In the genomic region with DNA sequence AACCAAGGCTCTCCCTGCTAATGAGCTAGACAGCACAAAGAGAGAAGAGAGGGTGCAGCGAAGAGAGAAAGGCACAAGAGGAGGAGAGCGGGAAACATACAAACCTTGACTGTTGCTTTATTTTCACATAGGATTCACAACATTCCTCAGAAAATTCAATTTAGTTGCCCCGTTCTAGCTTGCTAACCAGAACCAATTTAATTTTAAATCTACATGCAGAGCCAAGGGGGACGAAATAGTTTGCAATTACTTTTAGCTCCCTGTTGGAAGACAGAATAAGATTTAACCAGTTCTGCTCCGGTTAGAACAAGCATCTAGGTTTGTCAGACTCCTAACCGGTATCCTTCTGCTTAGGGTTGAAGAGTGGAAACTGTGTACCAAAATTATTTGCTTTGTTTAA, we compare ENCODE assay signal across 16 mouse cellular contexts.
"Had no signal": no experiment of that assay in that cellular context is flagged by ENCODE, and none has a peak within 500 bp of the region (broad histone marks: within the 10 kb centered on the region; RNA-seq: fewer than 3 reads in every experiment).

No protein-coding gene starts in this region.

- ATAC-seq: liver, postnatal 0 days; lung, postnatal 0 days; midbrain, embryonic 16.5 days had no signal

- H3K4me1 ChIP-seq: megakaryocyte, embryonic 14.5 days; midbrain, embryonic 12.5 days; neural tube, embryonic 12.5 days had no signal

- H3K27me3 ChIP-seq: lung, embryonic 15.5 days; megakaryocyte, embryonic 14.5 days; midbrain, embryonic 12.5 days; neural tube, embryonic 12.5 days had no signal

- H3K27ac ChIP-seq: lung, embryonic 15.5 days; macrophage; midbrain, embryonic 12.5 days; neural tube, embryonic 12.5 days had no signal

- H3K9me3 ChIP-seq: lung, embryonic 15.5 days; megakaryocyte, embryonic 14.5 days; midbrain, embryonic 12.5 days; neural tube, embryonic 12.5 days had no signal

- H3K9ac ChIP-seq: liver, postnatal 0 days; lung, embryonic 15.5 days; midbrain, embryonic 12.5 days; neural tube, embryonic 12.5 days had no signal

- DNase-seq: liver, postnatal 0 days; lung, adult 2 months; lung, postnatal 14 days; lung, postnatal 36 days; midbrain, embryonic 14.5 days; right cerebral cortex, postnatal 14 days; thymus, adult 18-20 months; thymus, postnatal 14 days; thymus, postnatal 36 days had no signal

- H3K36me3 ChIP-seq: lung, embryonic 15.5 days; midbrain, embryonic 12.5 days; neural tube, embryonic 12.5 days had no signal

- H3K4me3 ChIP-seq: lung, embryonic 15.5 days; megakaryocyte, embryonic 14.5 days; midbrain, embryonic 12.5 days; neural tube, embryonic 12.5 days had no signal

- H3K4me2 ChIP-seq: lung, embryonic 15.5 days; midbrain, embryonic 12.5 days; neural tube, embryonic 12.5 days had no signal
